Mouse (Mus musculus) liver, embryonic 12.5 days (tissue): ENCODE measurements around the gene Olfr97. TPM values are rescaled to one million over a fixed set of nuclear protein-coding genes. Genes with fewer than 3 reads are reported as not detected.

Experiments
- ATAC-seq: fragments of 200-750 bp; cut with Nextera tagmentation; 2 replicates; pipeline ENCODE4 v1.8.0; 2017; ENCODE audit warnings: moderate number of reproducible peaks, mild to moderate bottlenecking, moderate library complexity
- H3K27ac ChIP-seq: fragments of 300-500 bp; sonication (generic); 2 replicates; pipeline ENCODE4 v1.5.1; 2016; ENCODE audit warnings: mild to moderate bottlenecking
- H3K27me3 ChIP-seq: fragments of 300-500 bp; sonication (generic); replicated peaks from 2 replicates; pipeline ENCODE4 v1.6.1; 2016; ENCODE audit warnings: mild to moderate bottlenecking, moderate library complexity
- H3K36me3 ChIP-seq: fragments of 300-500 bp; sonication (generic); 2 replicates; pipeline ENCODE4 v1.6.1; 2016; ENCODE audit warnings: mild to moderate bottlenecking, moderate library complexity
- H3K4me1 ChIP-seq: fragments of 300-500 bp; sonication (generic); 2 replicates; pipeline ENCODE4 v1.6.1; 2016
- H3K4me2 ChIP-seq: fragments of 300-500 bp; sonication (generic); 2 replicates; pipeline ENCODE4 v1.6.1; 2016; ENCODE audit warnings: mild to moderate bottlenecking, moderate library complexity
- H3K4me3 ChIP-seq: fragments of 300-500 bp; sonication (generic); 2 replicates; pipeline ENCODE4 v1.5.1; 2016; ENCODE audit warnings: mild to moderate bottlenecking, moderate library complexity
- H3K9ac ChIP-seq: fragments of 300-500 bp; sonication (generic); 2 replicates; pipeline ENCODE4 v1.6.1; 2016; ENCODE audit warnings: mild to moderate bottlenecking, moderate library complexity
- H3K9me3 ChIP-seq: fragments of 300-500 bp; sonication (generic); replicated peaks from 2 replicates; pipeline ENCODE4 v1.6.1; 2016; ENCODE audit warnings: mild to moderate bottlenecking, moderate library complexity
- WGBS: fragments of 180-500 bp; shearing (Covaris S2); methylation state at CpG from one replicate; pipeline ENCODE4 v1.1.7; 2016; ENCODE audit not compliant: insufficient replicate concordance; 5-methylcytosine and 5-hydroxymethylcytosine counted together
- polyA plus RNA-seq: library from polyadenylated mRNA; unstranded; fragments of >200 nt; fragmentation: Nextera tagmentation; extraction: Ambion mirVana; gene quantifications from 2 replicates; pipeline ENCODE4 v1.2.1, GENCODE M21; 2016

Olfr97 gene
- polyA plus RNA-seq, 1 experiment from 2014 or later, result not detected

DNA sequence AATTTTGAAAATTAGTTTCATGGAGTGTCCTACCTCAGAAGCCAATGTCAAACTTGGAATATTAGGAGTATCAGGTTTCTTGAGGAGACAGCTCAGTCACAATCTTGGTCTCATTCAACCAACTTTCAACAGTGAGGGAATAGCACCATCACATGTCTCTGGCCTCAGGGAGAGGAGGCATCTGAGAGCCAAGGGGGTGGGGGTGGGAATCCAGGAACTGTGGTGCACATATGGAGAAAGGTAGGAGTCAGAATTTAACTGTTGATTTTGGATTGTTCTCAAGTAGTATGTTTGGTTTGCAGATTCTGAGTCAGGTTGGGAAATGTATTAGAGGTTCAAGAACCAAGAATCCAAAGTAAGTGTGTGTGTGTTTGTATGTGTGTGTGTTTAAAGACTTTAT, 44.1 kb downstream of the Olfr97 start:
- no peak overlapping the region for H3K27ac ChIP-seq
- H3K9ac ChIP-seq, result no peak overlapping the region
- H3K9me3 ChIP-seq, result no peaks in the 10 kb centered on the region
- H3K4me2 ChIP-seq, result no peak overlapping the region
- peaks cover 33% of the 10 kb centered on the region for H3K27me3 ChIP-seq
- H3K4me3 ChIP-seq, result no peak overlapping the region
- H3K4me1 ChIP-seq, result no peaks in the 10 kb centered on the region
- H3K36me3 ChIP-seq, result no peaks in the 10 kb centered on the region
- ATAC-seq, result no peak

DNA sequence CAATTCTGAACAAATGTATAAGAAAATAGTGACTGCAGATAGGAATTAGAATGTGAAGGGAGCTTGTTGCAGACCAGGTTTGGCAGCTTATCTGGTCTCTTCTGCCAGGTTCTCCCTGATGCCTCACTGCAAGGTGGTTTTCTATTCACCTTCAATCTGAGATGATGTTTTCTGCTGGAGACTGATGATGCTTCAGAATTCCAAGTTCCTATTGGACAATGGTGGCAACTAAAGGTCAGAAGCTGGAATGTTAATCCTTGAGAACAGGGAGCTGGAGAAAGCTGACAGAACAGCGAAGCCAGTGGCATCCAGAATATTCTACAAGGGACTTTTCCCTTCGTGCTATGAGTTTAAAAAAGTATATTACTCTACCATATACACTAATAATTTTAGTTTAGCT, 46.4 kb downstream of the Olfr97 start:
- WGBS, result 38% methylated on average over 2 of the region's 2 CpGs
- ATAC-seq, result no peak
- Histone ChIP-seq H3K36me3 (no peaks in the 10 kb centered on the region), H3K27me3 (peaks cover 10% of the 10 kb centered on the region), H3K4me1 (no peaks in the 10 kb centered on the region), H3K4me2 (no peak overlapping the region), H3K9me3 (no peaks in the 10 kb centered on the region), H3K9ac (no peak overlapping the region), H3K27ac (no peak overlapping the region), H3K4me3 (no peak overlapping the region)

DNA sequence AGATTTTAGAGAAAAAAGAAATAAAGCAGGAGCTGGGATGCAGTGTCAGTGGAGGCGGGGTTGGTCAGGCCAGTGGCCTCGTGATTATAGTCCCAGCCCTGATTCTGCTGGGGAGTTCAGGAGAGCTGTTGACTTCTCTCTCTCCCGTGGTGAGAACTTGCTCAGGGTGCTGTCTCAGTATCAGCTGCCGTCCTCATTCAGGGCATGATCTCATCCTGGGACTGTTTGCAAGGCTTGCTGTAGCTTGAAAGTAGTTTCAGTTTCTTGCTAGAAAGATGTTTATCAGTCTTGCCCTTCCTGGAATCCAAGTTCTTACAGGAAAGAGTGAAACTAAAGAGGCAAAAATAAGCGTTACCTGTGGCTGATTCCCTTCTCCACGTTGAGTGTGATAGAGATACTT, 51.7 kb downstream of the Olfr97 start:
- 21% methylated on average over 6 of the region's 6 CpGs for WGBS
- no peaks in the 10 kb centered on the region for H3K4me1 ChIP-seq
- no peak overlapping the region for H3K4me3 ChIP-seq
- no peaks in the 10 kb centered on the region for H3K36me3 ChIP-seq
- H3K9me3 ChIP-seq, result no peaks in the 10 kb centered on the region
- no peak overlapping the region for H3K9ac ChIP-seq
- no peak for ATAC-seq
- no peaks in the 10 kb centered on the region for H3K27me3 ChIP-seq
- no peak overlapping the region for H3K4me2 ChIP-seq
- H3K27ac ChIP-seq, result no peak overlapping the region

Other genes with a start within 250 kb of the Olfr97 start
- gene H2-M5, start 247.8 kb downstream of the Olfr97 start, polyA plus RNA-seq, result 0.11 TPM in 1 of 2 replicates, not detected in the other
- 11.2 and 11.8 TPM in 2 replicates for gene Zfp57, start 236.2 kb downstream of the Olfr97 start, polyA plus RNA-seq
- not detected in 2 replicates for gene Mog, start 213.9 kb downstream of the Olfr97 start, polyA plus RNA-seq
- 1.1 and 1.6 TPM in 2 replicates for gene Gabbr1, start 191.4 kb downstream of the Olfr97 start, polyA plus RNA-seq
- gene Olfr90, start 148.8 kb downstream of the Olfr97 start, polyA plus RNA-seq, result not detected in 2 replicates
- gene Olfr91, start 139.1 kb downstream of the Olfr97 start, polyA plus RNA-seq, result not detected in 2 replicates
- gene Olfr92, start 117.2 kb downstream of the Olfr97 start, polyA plus RNA-seq, result not detected in 2 replicates
- gene Olfr93, start 75.8 kb downstream of the Olfr97 start, polyA plus RNA-seq, result not detected in 2 replicates
- not detected in 2 replicates for gene Ubd, start 43.4 kb downstream of the Olfr97 start, polyA plus RNA-seq
- gene Olfr94, start 36.3 kb downstream of the Olfr97 start, polyA plus RNA-seq, result not detected in 2 replicates
- not detected in 2 replicates for gene Olfr95, start 24.2 kb downstream of the Olfr97 start, polyA plus RNA-seq
- gene Olfr96, start 17.2 kb downstream of the Olfr97 start, polyA plus RNA-seq, result not detected in 2 replicates
- gene Olfr98, start 26.4 kb upstream of the Olfr97 start, polyA plus RNA-seq, result not detected in 2 replicates
- gene H2-M3, start 32.9 kb upstream of the Olfr97 start, polyA plus RNA-seq, result 1.1 and 1.5 TPM in 2 replicates
- not detected in 2 replicates for gene Olfr99, start 46.1 kb upstream of the Olfr97 start, polyA plus RNA-seq
- not detected in 2 replicates for gene Olfr101, start 67.0 kb upstream of the Olfr97 start, polyA plus RNA-seq
- not detected in 2 replicates for gene Olfr102, start 79.7 kb upstream of the Olfr97 start, polyA plus RNA-seq
- gene Olfr103, start 102.4 kb upstream of the Olfr97 start, polyA plus RNA-seq, result not detected in 2 replicates
- not detected in 2 replicates for gene Olfr104-ps, start 122.3 kb upstream of the Olfr97 start, polyA plus RNA-seq
- not detected in 2 replicates for gene Olfr105-ps, start 141.7 kb upstream of the Olfr97 start, polyA plus RNA-seq
- not detected in 2 replicates for gene Olfr106-ps, start 153.1 kb upstream of the Olfr97 start, polyA plus RNA-seq
- gene Olfr107, start 161.9 kb upstream of the Olfr97 start, polyA plus RNA-seq, result not detected in 2 replicates
- gene Olfr108, start 208.2 kb upstream of the Olfr97 start, polyA plus RNA-seq, result not detected in 2 replicates
- not detected in 2 replicates for gene Olfr109, start 221.6 kb upstream of the Olfr97 start, polyA plus RNA-seq
- not detected in 2 replicates for gene H2-M2, start 246.2 kb upstream of the Olfr97 start, polyA plus RNA-seq